Mouse (Mus musculus) ES-E14 (cell line): Measurements from ENCODE around the gene Usp15.

Experiments used
- CHD2 ChIP-seq: IDR thresholded peaks from 2 replicates; pipeline ENCODE4 v1.6.1; 2014; ENCODE audit warnings: mild to moderate bottlenecking, low read depth, low read length, inconsistent platforms
- HCFC1 ChIP-seq: IDR thresholded peaks from 2 replicates; pipeline ENCODE4 v1.6.1; 2012; ENCODE audit warnings: low read length, inconsistent platforms, borderline replicate concordance; ENCODE audit not compliant: insufficient read depth
- MAFK ChIP-seq: IDR thresholded peaks from 2 replicates; pipeline ENCODE4 v1.6.1; 2014; ENCODE audit warnings: mild to moderate bottlenecking, low read depth, low read length, inconsistent platforms; ENCODE audit not compliant: insufficient read depth
- ZC3H11A ChIP-seq: IDR thresholded peaks from 2 replicates; pipeline ENCODE4 v1.6.1; 2012; ENCODE audit warnings: low read depth, mild to moderate bottlenecking, inconsistent platforms, low read length, borderline replicate concordance
- ZNF384 ChIP-seq: IDR thresholded peaks from 2 replicates; pipeline ENCODE4 v1.6.1; 2012; ENCODE audit warnings: low read depth, low read length, inconsistent platforms

- TF ChIP-seq ZNF384 (no peak), CHD2 (no peak), MAFK (no peak), HCFC1 (no peak), ZC3H11A (no peak)
These were observed 49.6 kb downstream of the Usp15 start for GRCm38 (mm10) chr10:123147180-123147579.
